Mouse (Mus musculus) embryonic facial prominence, embryonic 11.5 days (tissue): Measurements from ENCODE around the gene Capn5. TPM values are rescaled to one million over a fixed set of nuclear protein-coding genes. Genes with fewer than 3 reads are reported as not detected.
A peak's percentile ranks its signal among the peaks of the same experiment; 100 is the strongest.

Experiments
- ATAC-seq: fragments of 200-750 bp; cut with Nextera tagmentation; replicated peaks from 2 replicates; pipeline ENCODE4 v1.8.0; 2017; ENCODE audit warnings: low read depth; ENCODE audit not compliant: insufficient number of reproducible peaks, low FRiP score, low TSS enrichment
- DNase-seq: peaks from one replicate; pipeline ENCODE4 v3.0.0-alpha.2; 2015; ENCODE audit warnings: low spot score
- H3K27ac ChIP-seq: fragments of 300-500 bp; sonication (generic); replicated peaks from 2 replicates; pipeline ENCODE4 v1.5.1; 2014; ENCODE audit warnings: mild to moderate bottlenecking, low read depth, low read length, control low read depth
- H3K27me3 ChIP-seq: fragments of 300-500 bp; sonication (generic); 2 replicates; pipeline ENCODE4 v1.6.1; 2014; ENCODE audit warnings: mild to moderate bottlenecking, low read length, moderate library complexity, mixed read lengths; ENCODE audit not compliant: control insufficient read depth, insufficient read depth
- H3K36me3 ChIP-seq: fragments of 300-500 bp; sonication (generic); replicated peaks from 2 replicates; pipeline ENCODE4 v1.6.1; 2014; ENCODE audit warnings: low read depth, mild to moderate bottlenecking, low read length, moderate library complexity, mixed read lengths; ENCODE audit not compliant: control insufficient read depth, insufficient read depth
- H3K4me1 ChIP-seq: fragments of 300-500 bp; sonication (generic); 2 replicates; pipeline ENCODE4 v1.6.1; 2014; ENCODE audit warnings: low read length, mixed read lengths; ENCODE audit not compliant: control insufficient read depth, insufficient read depth
- H3K4me2 ChIP-seq: fragments of 300-500 bp; sonication (generic); 2 replicates; pipeline ENCODE4 v1.6.1; 2014; ENCODE audit warnings: low read depth, mild to moderate bottlenecking, control low read depth, low read length, moderate library complexity
- H3K4me3 ChIP-seq: fragments of 300-500 bp; sonication (generic); 2 replicates; pipeline ENCODE4 v1.5.1; 2014; ENCODE audit warnings: low read depth, low read length, control low read depth
- H3K9ac ChIP-seq: fragments of 300-500 bp; sonication (generic); replicated peaks from 2 replicates; pipeline ENCODE4 v1.6.1; 2014; ENCODE audit warnings: mild to moderate bottlenecking, control low read depth, low read length
- H3K9me3 ChIP-seq: fragments of 300-500 bp; sonication (generic); replicated peaks from 2 replicates; pipeline ENCODE4 v1.6.1; 2016; ENCODE audit warnings: mild to moderate bottlenecking, low read length, inconsistent platforms, mixed read lengths; ENCODE audit not compliant: control insufficient read depth
- WGBS: fragments of 180-500 bp; shearing (Covaris S2); extraction: QIAGEN DNeasy Blood & Tissue Kit; methylation state at CpG from one replicate; pipeline ENCODE4 v1.1.7; 2014; 5-methylcytosine and 5-hydroxymethylcytosine counted together
- polyA plus RNA-seq: library from polyadenylated mRNA; unstranded; fragments of >200 nt; fragmentation: Nextera tagmentation; extraction: Ambion mirVana; gene quantifications from 2 replicates; pipeline ENCODE4 v1.2.1, GENCODE M21; 2014

The Capn5 gene
- polyA plus RNA-seq, 1 experiment from 2014 or later: 2.6 TPM

DNA sequence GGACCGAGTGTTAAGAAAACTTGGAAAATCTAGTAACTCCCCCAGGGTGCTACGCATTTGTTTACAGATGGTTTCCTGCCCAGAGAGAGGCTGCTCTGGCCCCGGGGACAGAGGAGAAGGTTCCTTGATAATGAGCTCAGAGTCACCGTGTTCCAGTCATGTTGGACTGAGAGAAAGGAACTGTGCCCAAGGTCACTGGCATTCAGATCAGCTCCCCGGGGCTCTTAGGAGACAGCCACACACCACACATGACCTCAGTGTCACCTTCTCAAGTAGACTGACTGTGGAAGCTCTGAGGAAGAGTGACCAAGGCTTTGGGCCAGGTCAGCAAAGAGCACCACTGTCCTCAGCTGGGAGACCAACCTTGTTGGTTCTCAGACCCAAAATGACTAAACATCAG, 53.4 kb downstream of the Capn5 start:
- H3K27ac ChIP-seq: no peak overlapping the region
- ATAC-seq (no peak), DNase-seq (no peak)
- no peaks in the 10 kb centered on the region for H3K9me3 ChIP-seq
- 53% methylated on average over 5 of the region's 5 CpGs for WGBS
- no peak overlapping the region for H3K9ac ChIP-seq
- H3K36me3 ChIP-seq: no peaks in the 10 kb centered on the region
- H3K4me1 ChIP-seq: no peaks in the 10 kb centered on the region
- H3K4me2 ChIP-seq: no peak overlapping the region
- H3K4me3 ChIP-seq: no peak overlapping the region
- no peaks in the 10 kb centered on the region for H3K27me3 ChIP-seq

DNA sequence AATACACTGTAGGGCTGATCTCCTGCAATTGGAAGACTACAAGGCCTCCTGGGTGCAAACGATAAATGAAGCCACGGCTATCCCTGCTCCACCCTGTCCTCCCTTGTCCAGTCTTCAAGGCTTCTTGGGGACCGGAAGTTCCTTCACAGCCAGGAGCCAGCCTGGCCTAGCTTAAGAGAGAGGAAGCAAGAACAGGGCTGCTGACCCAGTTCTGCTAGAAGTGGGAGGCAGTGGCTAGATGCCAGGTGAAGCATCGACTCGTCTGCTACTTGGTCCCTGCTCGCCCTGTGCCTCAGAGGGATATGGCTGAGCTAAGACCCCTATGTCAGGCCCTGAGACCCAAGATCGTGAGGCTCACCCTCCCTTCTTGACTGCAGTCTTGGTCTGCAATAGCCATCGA, 56.4 kb downstream of the Capn5 start:
- no peak overlapping the region for H3K9ac ChIP-seq
- H3K4me2 ChIP-seq: no peak overlapping the region
- H3K36me3 ChIP-seq: no peaks in the 10 kb centered on the region

DNA sequence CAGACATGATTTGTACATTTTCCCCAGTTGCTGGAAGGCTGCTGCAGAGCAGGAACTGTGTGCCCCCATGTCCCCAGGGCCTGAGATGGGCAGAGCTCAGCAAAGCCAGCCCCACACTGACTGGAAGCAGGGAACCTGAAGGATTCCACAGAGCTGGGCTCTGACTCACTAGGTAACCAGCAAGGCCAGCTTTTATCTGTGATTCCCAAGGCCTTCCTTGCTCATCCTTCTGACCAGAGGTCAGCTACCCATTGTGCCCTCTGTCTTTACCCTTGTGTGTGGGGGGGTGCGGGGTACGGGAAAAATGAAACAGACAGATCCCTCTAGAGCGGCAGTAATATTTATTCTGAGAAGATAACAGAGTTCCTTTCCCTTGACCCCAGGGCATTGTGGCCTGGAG, 56.8 kb downstream of the Capn5 start:
- H3K36me3 ChIP-seq: no peaks in the 10 kb centered on the region
- DNase-seq (no peak), ATAC-seq (no peak)
- H3K27me3 ChIP-seq: no peaks in the 10 kb centered on the region
- no peaks in the 10 kb centered on the region for H3K9me3 ChIP-seq
- H3K4me2 ChIP-seq: no peak overlapping the region
- no peak overlapping the region for H3K4me3 ChIP-seq
- H3K9ac ChIP-seq: no peak overlapping the region
- H3K27ac ChIP-seq: no peak overlapping the region
- no peaks in the 10 kb centered on the region for H3K4me1 ChIP-seq
- WGBS: 83% methylated on average over 3 of the region's 3 CpGs

More for the DNA sequence above, 56.4 kb downstream of the Capn5 start:
- no peak for ATAC-seq
- Histone ChIP-seq H3K27ac (no peak overlapping the region), H3K9me3 (no peaks in the 10 kb centered on the region), H3K4me1 (no peaks in the 10 kb centered on the region), H3K4me3 (no peak overlapping the region), H3K27me3 (no peaks in the 10 kb centered on the region)
- DNase-seq: no peak
- WGBS: 81% methylated on average over 8 of the region's 8 CpGs

DNA sequence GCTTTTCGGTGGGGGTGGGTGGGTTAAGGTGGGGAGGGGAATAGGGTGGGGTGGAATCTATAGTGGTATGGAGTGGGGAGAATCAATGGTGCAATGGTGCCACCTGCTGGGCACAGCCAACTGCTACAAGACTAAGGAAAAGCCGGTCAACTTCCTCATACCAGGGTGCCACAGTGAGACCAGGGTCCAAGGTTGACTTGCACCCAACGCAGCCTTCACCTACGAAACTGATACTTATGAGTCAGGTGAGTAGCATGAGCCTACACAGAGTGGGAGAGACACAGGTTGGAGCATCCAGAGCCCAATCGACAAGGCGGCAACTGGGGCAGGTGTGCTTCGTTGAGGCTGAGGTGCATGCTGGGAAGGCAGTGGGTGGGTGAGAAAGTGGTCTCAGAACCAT, 57.7 kb downstream of the Capn5 start:
- DNase-seq: peak; percentile 79
- H3K9ac ChIP-seq: no peak overlapping the region; the same call in 1 of the 2 replicates
- H3K4me3 ChIP-seq: no peak overlapping the region
- no peak overlapping the region for H3K4me2 ChIP-seq
- H3K36me3 ChIP-seq: no peaks in the 10 kb centered on the region
- H3K9me3 ChIP-seq: no peaks in the 10 kb centered on the region
- ATAC-seq: peak; percentile 63
- 6% methylated on average over 7 of the region's 7 CpGs for WGBS
- no peaks in the 10 kb centered on the region for H3K4me1 ChIP-seq
- H3K27me3 ChIP-seq: no peaks in the 10 kb centered on the region
- no peak overlapping the region for H3K27ac ChIP-seq

DNA sequence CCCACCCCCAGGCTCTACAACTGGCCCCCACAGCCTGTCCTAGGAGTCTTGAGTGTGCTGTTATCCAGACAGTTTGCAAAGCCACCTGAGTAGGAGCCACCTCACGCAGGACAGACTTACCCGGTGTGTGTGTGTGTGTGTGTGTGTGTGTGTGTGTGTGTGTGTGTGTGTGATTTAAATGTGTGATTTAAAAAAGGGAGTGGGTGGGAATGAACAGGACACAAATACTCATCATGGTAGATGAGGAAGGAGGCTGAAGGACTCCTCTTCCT, 58.2 kb downstream of the Capn5 start:
- H3K27ac ChIP-seq: no peak overlapping the region
- DNase-seq (no peak), ATAC-seq (peak; percentile 7; the same call in 1 of the 2 replicates)
- no peaks in the 10 kb centered on the region for H3K4me1 ChIP-seq
- no peaks in the 10 kb centered on the region for H3K36me3 ChIP-seq
- no peaks in the 10 kb centered on the region for H3K9me3 ChIP-seq
- no peak overlapping the region for H3K4me2 ChIP-seq
- no peak overlapping the region for H3K9ac ChIP-seq
- WGBS: 70% methylated on average over 2 of the region's 2 CpGs
- H3K4me3 ChIP-seq: no peak overlapping the region
- no peaks in the 10 kb centered on the region for H3K27me3 ChIP-seq

DNA sequence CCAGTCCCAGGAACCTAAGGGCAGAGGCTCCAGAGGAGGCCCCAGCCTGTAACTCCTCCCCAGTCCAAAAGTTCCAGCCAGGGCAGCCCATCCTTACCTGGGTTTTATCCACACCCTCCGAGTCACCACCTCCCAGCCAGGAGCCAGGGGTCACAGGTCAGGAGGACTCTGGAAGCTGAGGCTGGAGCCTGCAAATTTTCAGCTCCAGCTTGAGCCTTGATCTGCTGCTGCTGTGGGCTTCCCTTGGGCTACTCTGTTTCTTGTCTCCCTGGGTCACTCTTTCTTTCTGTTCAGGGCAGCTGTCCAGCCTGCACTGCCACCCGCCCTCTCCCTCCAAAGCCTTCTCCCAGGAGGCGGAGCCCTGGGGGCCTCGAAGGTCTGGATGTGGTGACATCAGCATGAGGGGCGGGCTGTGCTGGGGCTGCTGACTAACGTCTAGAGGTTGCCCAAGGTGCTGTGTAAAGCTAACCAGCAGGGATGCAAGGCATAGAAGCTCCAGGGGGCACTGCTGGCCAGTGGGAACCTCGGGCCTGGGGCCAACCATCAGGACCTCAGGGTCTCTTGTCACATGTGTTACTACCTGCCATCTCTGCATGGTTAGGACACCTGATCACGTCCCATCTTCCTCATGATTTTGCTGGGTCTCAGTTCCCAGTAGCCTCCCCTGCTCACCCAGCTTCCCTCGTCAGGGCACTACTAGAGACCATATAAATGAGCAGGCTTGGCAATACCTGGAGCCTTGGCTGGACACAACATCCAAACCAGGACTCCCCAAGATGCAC, 58.7 kb downstream of the Capn5 start, which contains the start of gene Myo7a:
Myo7a (minus strand) TSS at position 346 of the 782 bp plus-strand sequence.
- H3K4me3 ChIP-seq: no peak within 1 kb of the TSS
- no peak within 1 kb of the TSS; the same call in none of the 2 replicates for H3K9ac ChIP-seq
- 25% methylated on average over 9 of the region's 9 CpGs for WGBS
- no peaks in the 10 kb centered on the region for H3K9me3 ChIP-seq
- DNase-seq: no peak
- no peak within 1 kb of the TSS for H3K27ac ChIP-seq
- no peaks in the 10 kb centered on the region for H3K4me1 ChIP-seq
- no peaks in the 10 kb centered on the region for H3K36me3 ChIP-seq
- H3K27me3 ChIP-seq: no peaks in the 10 kb centered on the region
- no peak within 1 kb of the TSS for H3K4me2 ChIP-seq
- ATAC-seq: peak; percentile 6; the same call in 1 of the 2 replicates

DNA sequence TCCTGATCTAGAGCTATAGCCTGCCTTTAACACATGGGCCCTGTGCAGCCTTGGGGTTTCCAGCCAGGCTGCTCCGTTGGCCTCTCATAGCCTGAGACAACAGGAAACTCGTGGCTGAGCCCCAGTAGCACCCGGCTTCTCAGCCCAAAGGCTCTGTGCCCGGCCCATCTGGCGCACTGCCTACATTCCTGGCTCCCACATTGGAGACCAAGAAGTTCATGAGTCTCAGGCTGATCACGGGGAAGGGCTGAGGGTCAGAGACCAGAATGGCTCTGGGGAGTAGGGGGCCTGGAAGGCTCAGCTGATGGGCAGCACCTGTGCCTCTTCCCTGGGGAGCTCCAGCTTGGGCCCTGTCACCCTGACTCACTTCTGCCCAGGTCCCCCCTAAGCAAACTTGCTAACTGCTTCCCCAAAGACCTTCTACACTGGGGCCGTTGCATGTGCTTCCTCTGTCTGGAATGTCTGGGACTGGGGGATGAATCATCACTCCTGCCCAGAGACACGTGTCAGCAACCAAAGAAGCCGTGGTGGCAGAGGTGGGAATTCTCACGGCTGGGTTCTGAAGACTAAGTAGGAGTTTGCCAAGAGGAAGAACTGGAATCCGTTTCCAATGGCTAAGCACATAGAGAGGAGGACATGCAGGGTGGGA, 60.9 kb downstream of the Capn5 start:
- H3K4me3 ChIP-seq: no peak overlapping the region
- DNase-seq (no peak), ATAC-seq (no peak)
- H3K4me1 ChIP-seq: no peaks in the 10 kb centered on the region
- H3K27ac ChIP-seq: no peak overlapping the region
- no peaks in the 10 kb centered on the region for H3K36me3 ChIP-seq
- H3K9ac ChIP-seq: no peak overlapping the region
- 70% methylated on average over 11 of the region's 11 CpGs for WGBS
- H3K4me2 ChIP-seq: no peak overlapping the region
- no peaks in the 10 kb centered on the region for H3K9me3 ChIP-seq
- H3K27me3 ChIP-seq: no peaks in the 10 kb centered on the region

DNA sequence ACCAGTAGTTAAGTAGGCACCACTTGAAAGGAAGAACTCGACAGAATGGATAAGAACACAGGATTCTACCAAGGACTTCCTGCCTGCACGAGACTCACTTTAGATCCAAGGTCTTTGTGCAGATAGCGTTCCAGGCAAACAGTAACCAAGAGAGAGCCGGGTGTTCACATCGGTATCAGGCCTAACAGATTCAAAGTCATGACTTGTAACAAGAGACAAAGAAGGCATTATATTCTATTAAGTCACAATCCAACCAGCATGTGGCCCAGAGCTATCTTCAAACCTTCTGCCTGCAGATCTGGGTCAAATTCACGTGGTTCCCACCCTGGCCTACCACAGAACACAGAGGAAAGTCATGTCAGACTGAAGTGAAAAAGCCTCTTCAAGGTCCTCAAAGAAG, 63.4 kb downstream of the Capn5 start:
- H3K4me2 ChIP-seq: no peak overlapping the region
- H3K36me3 ChIP-seq: no peaks in the 10 kb centered on the region
- no peak for DNase-seq
- no peak for ATAC-seq
- 0 out of 2 replicates have a peak, but pooled peaks cover 7% of the 10 kb centered on the region for H3K4me1 ChIP-seq
- H3K9ac ChIP-seq: no peak overlapping the region
- 62% methylated on average over 6 of the region's 6 CpGs for WGBS
- no peaks in the 10 kb centered on the region for H3K9me3 ChIP-seq
- H3K27ac ChIP-seq: no peak overlapping the region
- H3K4me3 ChIP-seq: no peak overlapping the region
- H3K27me3 ChIP-seq: no peaks in the 10 kb centered on the region; the same call in 1 of the 2 replicates
